Mouse (Mus musculus): ENCODE data around the gene Cited2.

The Cited2 gene

DNA sequence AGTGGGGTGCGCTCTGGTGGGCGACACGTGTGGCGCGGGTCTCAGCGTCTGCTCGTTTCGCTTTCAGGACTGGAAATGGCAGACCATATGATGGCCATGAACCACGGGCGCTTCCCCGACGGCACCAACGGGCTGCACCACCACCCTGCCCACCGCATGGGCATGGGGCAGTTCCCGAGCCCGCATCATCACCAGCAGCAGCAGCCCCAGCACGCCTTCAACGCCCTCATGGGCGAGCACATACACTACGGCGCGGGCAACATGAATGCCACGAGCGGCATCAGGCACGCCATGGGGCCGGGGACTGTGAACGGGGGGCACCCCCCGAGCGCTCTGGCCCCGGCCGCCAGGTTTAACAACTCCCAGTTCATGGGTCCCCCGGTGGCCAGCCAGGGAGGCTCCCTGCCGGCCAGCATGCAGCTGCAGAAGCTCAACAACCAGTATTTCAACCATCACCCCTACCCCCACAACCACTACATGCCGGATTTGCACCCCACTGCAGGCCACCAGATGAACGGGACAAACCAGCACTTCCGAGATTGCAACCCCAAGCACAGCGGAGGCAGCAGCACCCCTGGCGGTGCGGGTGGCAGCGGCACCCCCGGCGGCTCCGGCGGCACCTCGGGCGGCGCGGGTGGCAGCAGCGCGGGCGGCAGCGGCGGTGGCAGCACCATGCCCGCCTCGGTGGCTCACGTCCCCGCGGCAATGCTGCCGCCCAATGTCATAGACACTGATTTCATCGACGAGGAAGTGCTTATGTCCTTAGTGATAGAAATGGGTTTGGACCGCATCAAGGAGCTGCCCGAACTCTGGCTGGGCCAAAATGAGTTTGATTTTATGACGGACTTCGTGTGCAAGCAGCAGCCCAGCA is 1.1 kb downstream of the Cited2 start:
- peak; percentile 84 to 89 for DNase-seq (ENCODE audit: low spot score in 2 of 2)

DNA sequence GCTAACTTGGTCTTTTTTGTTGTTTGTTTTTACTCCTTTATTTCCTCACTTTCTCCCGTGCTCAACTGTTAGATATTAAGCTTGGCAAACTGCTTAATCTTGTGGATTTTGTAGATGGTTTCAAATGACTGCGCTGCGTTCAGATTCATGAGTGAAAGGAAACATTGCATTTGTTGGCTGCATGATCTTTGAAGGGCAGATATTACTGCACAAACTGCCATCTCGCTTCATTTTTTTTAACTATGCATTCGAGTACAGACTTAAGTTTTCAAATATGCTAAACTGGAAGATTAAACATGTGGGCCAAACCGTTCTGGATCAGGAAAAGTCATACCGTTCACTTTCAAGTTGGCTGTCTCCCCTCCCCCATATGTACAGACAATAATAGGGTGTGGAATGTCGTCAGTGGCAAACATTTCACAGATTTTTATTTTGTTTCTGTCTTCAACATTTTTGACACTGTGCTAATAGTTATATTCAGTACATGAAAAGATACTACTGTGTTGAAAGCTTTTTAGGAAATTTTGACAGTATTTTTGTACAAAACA is 2.1 kb downstream of the Cited2 start:
- no peak for DNase-seq (ENCODE audit: low spot score in 2 of 2)

DNA sequence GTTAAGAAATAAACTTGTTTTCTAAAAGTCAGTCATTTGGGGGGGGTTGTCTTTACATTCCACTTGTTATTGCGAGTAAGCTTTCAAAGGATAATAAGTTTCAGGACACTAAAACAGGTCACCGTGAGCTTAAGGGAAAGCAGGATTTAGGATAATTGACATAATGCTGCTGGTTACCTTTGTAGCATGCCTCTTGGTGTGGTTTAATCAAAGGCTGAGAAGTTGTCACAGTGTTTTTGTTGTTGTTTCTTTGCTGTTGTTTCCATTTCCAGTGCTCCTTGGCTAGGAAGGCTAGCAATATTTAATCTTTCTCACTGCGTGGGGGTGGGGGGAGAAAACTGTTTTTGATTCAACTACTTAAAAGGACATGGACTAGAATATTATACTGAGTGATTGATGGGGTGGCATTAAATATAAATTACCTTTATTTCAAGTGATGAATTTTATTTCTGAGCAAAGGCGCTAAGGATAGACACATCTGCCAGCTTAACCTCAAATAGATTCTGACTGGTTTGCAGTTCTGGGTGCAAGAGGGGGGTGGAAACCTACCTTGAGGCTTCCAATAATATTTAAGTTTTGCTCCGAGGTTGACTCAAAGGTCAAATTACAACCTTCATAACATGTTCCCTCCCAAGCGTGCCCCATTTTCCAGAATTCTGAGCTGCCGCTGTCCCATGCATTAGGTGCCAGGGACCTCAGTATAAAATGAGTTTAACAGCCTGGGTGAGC is 2.8 kb downstream of the Cited2 start:
- no peak for DNase-seq (ENCODE audit: low spot score in 2 of 2)

GRCm38 (mm10) chr10:17726373-17726720 is 3.3 kb downstream of the Cited2 start:
- DNase-seq (ENCODE audit: low spot score in 2 of 2) = no peak

GRCm38 (mm10) chr10:17727161-17727925 is 4.3 kb downstream of the Cited2 start:
- DNase-seq (ENCODE audit: low spot score in 2 of 2) = no peak

DNA sequence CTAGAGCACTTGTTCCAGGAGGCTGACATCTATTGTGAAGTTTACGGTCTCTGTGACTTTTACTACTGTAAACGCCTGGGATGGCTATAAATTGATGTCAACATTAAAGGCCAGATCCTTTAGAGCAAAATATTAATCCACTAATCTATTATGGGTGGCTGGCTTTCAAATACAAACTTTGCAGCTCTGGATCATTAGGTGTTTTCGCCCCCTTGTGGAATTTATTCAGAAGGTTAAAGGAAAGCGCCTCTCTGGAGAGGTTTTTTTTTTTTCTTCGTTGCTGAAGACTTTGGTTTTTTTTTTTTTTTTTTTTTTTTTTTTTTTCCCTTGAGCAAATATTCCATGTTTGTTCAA is 4.9 kb downstream of the Cited2 start:
- peak in 1 of 2 experiments; percentile 33 for DNase-seq (ENCODE audit: low spot score in 2 of 2)

DNA sequence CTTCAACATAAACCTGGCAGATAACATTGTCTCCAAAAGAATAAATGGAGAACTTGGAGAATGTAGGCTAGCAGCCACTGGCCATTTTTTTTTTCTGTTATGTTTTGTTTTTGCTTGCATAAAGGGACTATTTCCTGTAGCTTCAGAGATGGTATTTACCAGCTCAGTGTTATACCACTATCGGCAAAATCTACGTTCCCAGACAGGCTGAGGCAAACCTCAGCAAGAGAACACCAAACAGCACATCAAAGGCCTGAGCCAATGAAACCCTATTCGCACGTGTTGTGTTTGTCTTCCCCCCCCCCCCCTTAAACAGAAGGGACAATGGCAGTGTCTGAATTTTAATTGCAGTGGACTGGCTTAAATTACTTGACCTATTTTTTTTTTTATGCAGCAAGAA is 5.7 kb downstream of the Cited2 start:
- DNase-seq (ENCODE audit: low spot score in 2 of 2) = no peak

- no peak for DNase-seq (ENCODE audit: low spot score in 2 of 2)
Measured at GRCm38 (mm10) chr10:17729476-17729875, 6.5 kb downstream of the Cited2 start.

DNA sequence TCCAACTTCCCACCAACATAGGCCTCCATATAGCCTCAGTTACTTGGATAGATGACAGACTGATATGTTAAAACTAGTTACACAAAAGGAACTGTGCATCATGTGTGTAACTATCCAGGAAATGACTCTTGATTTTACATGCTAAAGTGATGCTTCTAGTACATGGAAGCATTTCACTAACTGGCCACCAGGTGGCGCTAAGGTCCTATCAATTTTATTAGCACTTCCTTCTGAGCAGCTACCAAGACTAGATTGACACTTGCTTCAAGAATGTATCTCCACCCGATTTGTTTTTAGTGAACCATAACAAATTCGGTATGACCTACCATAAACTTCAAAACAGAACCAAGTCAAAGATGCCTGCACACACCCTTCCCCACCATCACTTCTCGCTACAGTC is 10.0 kb downstream of the Cited2 start:
- peak; percentile 63 to 77 for DNase-seq (ENCODE audit: low spot score in 2 of 2)

- DNase-seq (ENCODE audit: low spot score in 2 of 2) = no peak
Measured at GRCm38 (mm10) chr10:17742581-17742980, 19.6 kb downstream of the Cited2 start.

DNA sequence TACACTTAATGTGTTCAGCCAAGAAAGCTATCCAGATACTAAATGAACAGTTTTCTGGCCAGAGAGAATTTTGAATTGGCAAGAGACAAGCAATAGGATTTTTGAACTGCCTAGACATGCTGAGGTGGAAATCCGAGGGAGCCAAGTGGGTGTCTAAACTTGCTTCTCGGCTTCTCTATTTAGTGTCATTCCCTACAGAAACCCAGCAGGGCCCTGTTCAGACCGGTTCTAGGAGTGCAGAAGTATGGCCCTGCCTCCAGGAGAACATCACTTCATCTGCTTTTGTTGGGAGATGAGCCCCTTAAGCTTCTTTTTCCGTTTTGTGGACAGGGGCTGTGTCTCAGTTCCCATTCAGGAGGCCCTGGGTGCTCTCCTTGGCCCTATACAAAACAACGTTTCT is 29.5 kb downstream of the Cited2 start:
- DNase-seq (ENCODE audit: low spot score in 2 of 2) = no peak

DNA sequence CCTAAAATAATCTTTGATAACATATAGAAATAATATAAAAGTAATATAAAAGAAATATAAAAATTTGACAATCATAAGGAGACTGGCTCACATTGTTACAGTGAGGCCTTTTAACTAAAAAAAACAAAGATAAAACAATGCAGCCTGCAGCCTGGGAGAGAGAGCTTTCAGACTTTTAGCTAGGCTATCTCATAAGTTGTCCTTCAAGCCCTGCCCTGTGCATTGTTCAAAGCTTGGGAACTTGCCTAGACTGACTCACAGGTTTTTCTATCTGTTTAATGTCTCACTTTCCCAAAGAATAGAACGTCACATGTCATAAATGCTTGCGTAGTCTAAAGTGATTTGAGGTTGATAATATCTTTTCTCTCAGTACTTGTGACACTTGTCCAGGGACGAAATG is 36.8 kb downstream of the Cited2 start:
- DNase-seq (ENCODE audit: low spot score in 2 of 2) = no peak

DNA sequence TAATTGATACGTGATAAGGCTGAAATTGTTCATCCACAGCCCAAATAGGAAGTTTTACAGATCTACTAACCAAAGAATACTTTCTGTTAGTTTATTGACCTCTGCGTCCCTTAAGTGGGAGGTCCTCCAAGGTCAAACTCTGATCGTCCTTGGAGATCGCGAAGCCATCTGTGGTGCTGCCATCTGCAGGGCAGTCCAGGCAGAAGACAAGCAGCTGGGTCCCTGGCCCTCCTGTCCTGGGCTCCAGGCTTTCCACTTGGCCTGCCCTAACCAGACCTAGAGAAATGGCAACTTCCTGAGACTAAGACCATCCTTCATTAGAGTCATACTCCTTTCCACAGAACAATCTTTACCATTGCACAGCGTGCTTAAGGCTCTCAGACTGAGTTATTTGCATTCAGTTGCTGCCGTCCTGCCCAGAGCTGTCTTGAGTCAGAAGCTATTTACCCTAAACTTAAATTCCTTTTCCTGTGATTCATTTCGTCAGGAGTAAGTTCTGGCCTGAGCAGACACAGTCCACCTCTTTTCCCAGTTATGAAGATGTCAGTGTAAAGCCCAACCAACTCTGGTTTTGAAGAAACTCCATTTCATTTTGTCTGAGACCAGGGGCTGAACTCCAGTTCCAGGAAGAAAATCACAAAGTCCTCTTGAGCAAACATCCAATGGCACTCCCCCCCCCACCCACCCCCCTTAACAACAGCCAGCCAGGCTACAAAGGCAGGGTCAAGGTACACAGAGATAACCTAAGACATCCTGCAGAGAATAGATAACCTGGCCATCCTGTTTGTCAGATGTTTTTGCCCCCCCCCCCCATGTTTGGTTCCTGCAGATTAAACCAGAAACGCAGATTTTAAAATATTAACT is 38.0 kb downstream of the Cited2 start:
- DNase-seq (ENCODE audit: low spot score in 2 of 2) = no peak

GRCm38 (mm10) chr10:17761652-17762051 is 38.6 kb downstream of the Cited2 start:
- DNase-seq (ENCODE audit: low spot score in 2 of 2) = no peak

DNA sequence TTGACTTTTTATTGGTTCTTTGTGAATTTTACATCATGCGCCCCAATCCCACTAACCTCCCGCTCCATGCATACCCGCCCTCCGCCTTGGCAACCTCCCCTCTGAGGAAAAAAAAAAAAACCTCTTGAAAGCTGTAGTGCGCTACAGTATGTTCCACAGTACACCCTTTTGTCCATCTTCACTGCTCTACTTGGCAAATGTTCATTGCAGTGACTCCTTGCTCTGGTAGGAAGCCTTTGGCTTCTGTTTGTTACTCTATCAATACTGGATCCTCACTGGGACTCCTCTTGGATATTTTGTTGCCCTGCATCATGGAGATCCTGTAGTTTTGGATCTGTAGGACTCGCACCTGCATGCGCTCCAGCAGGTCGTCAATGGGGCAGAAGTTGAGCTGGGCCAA is 39.9 kb downstream of the Cited2 start:
- no peak for DNase-seq (ENCODE audit: low spot score in 2 of 2)

GRCm38 (mm10) chr10:17769856-17770255 is 46.8 kb downstream of the Cited2 start:
- DNase-seq (ENCODE audit: low spot score in 2 of 2) = no peak

GRCm38 (mm10) chr10:17772364-17772763 is 49.3 kb downstream of the Cited2 start:
- DNase-seq (ENCODE audit: low spot score in 2 of 2) = peak; percentile 60

GRCm38 (mm10) chr10:17774366-17774765 is 51.3 kb downstream of the Cited2 start:
- DNase-seq (ENCODE audit: low spot score in 2 of 2) = no peak

- peak in 1 of 2 experiments; percentile 10 for DNase-seq (ENCODE audit: low spot score in 2 of 2)
Measured at GRCm38 (mm10) chr10:17775079-17775478, 52.1 kb downstream of the Cited2 start.

Data from thymus, postnatal 10 days (tissue).